Mouse (Mus musculus) hindbrain, embryonic 12.5 days (tissue): ENCODE results near the gene Bglap3. TPM values are rescaled to one million over a fixed set of nuclear protein-coding genes. Genes with fewer than 3 reads are reported as not detected.
"Not testable (repeated sequence)": the region's sequence is repeated elsewhere in the genome, so short reads cannot be mapped to it uniquely, and the experiment has no call there.

Experiments
- ATAC-seq: fragments of 200-750 bp; cut with Nextera tagmentation; 2 replicates; pipeline ENCODE4 v1.8.0; 2017; ENCODE audit warnings: moderate TSS enrichment; ENCODE audit not compliant: low FRiP score
- H3K27ac ChIP-seq: fragments of 300-500 bp; sonication (generic); 2 replicates; pipeline ENCODE4 v1.5.1; 2016; ENCODE audit warnings: mild to moderate bottlenecking
- H3K27me3 ChIP-seq: fragments of 300-500 bp; sonication (generic); 2 replicates; pipeline ENCODE4 v1.6.1; 2016; ENCODE audit warnings: mild to moderate bottlenecking
- H3K36me3 ChIP-seq: fragments of 300-500 bp; sonication (generic); 2 replicates; pipeline ENCODE4 v1.6.1; 2016; ENCODE audit warnings: mild to moderate bottlenecking
- H3K4me1 ChIP-seq: fragments of 300-500 bp; sonication (generic); 2 replicates; pipeline ENCODE4 v1.6.1; 2016
- H3K4me2 ChIP-seq: fragments of 300-500 bp; sonication (generic); replicated peaks from 2 replicates; pipeline ENCODE4 v1.6.1; 2016; ENCODE audit warnings: mild to moderate bottlenecking
- H3K4me3 ChIP-seq: fragments of 300-500 bp; sonication (generic); 2 replicates; pipeline ENCODE4 v1.5.1; 2016; ENCODE audit warnings: mild to moderate bottlenecking
- H3K9ac ChIP-seq: fragments of 300-500 bp; sonication (generic); 2 replicates; pipeline ENCODE4 v1.6.1; 2016; ENCODE audit warnings: mild to moderate bottlenecking, moderate library complexity
- H3K9me3 ChIP-seq: fragments of 300-500 bp; sonication (generic); replicated peaks from 2 replicates; pipeline ENCODE4 v1.6.1; 2016; ENCODE audit warnings: mild to moderate bottlenecking
- WGBS: fragments of 180-500 bp; shearing (Covaris S2); methylation state at CpG from one replicate; pipeline ENCODE4 v1.1.7; 2016; 5-methylcytosine and 5-hydroxymethylcytosine counted together
- polyA plus RNA-seq: library from polyadenylated mRNA; unstranded; fragments of >200 nt; fragmentation: Nextera tagmentation; extraction: Ambion mirVana; gene quantifications from 2 replicates; pipeline ENCODE4 v1.2.1, GENCODE M21; 2016

Bglap3 gene
- polyA plus RNA-seq, result not detected in 2 replicates

DNA sequence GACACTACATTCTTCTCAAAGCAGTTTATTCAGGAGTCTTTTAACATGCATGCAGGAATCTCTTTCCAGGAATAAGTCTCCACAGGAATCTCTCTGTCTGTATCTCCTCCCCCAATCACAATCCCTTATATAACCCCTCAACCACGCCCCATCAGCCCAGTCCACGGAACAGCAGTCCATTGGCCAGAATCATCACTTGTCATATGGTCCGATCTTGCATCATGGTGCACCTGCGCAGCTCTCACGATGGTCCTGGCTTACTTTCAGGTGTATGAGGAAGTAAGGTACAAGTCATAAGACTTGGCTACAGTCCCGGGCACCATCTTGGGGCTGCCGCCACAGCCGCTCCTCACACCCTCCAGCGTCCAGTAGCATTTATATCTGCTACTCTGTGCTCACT lies at the start of gene Bglap3:
Bglap3 (minus strand) TSS at position 101 of the 400 bp plus-strand sequence.
- 90% methylated on average over 9 of the region's 9 CpGs for WGBS
- not testable (repeated sequence) for H3K4me3 ChIP-seq, H3K27ac ChIP-seq, ATAC-seq, H3K4me2 ChIP-seq, H3K27me3 ChIP-seq, H3K9me3 ChIP-seq, H3K4me1 ChIP-seq, H3K36me3 ChIP-seq, H3K9ac ChIP-seq

DNA sequence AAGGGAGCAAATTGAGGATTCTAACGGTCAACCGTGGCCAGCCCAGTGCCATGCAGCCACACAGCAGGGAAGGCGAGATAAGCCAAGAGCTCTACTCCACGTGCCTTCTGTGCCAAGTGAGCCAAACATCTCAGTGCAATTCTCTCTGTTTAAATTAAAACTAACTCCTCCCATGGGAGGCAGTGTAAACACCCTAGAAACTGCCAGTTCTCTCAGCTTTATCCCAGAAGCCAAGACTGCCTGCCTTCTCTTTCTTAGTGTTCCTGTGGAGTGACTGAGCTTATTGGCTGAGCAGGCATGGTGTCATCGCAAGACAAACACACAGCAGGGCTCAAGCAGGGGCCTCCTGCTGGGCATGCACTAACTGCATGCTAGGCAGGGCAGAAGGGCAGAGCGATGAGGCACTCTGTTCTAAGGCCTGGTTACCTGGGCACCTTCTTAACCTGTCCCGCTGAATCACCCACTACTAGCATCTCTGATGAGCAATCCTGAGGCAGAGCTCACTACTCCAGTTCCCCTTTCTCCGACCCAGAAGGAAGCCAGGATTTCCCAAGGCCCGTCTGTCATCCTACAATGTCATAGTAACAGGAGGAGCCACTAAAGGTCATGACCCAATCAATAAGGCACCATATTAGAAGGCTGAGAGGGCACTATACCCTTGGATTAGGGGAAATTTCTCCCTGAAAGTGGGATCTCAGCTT lies 49.6 kb upstream of the Bglap3 start:
- ATAC-seq, result no peak
- WGBS, result 26% methylated on average over 9 of the region's 9 CpGs
- peaks cover 28% of the 10 kb centered on the region for H3K4me1 ChIP-seq
- H3K9me3 ChIP-seq, result no peaks in the 10 kb centered on the region
- H3K4me2 ChIP-seq, result no peak overlapping the region
- H3K27me3 ChIP-seq, result no peaks in the 10 kb centered on the region
- H3K36me3 ChIP-seq, result peaks cover 43% of the 10 kb centered on the region
- peak overlapping the region; percentile 13; the same call in 1 of the 2 replicates for H3K9ac ChIP-seq
- H3K4me3 ChIP-seq, result no peak overlapping the region
- H3K27ac ChIP-seq, result no peak overlapping the region

DNA sequence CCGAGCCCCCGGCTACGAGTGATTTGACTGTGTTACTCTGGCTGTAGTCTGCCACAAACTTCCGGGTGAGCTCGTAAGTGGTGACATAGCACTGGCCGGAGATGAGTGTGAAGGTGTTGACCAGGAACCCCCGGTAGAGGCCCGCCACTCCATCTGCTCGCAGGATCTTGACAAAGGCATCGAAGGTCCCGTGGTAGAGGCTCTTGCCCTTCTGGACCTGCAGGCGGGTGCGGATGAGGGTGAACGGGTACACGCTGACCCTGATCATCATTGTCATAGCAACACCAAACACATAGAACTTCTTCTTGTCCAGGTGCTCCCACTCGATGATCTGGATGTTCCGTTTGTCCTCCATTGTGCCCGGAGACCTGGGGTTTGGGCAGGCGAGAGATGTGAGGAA lies 48.2 kb upstream of the Bglap3 start:
- Histone ChIP-seq H3K27ac (no peak overlapping the region), H3K9me3 (no peaks in the 10 kb centered on the region), H3K27me3 (no peaks in the 10 kb centered on the region), H3K36me3 (peaks cover 52% of the 10 kb centered on the region), H3K4me2 (no peak overlapping the region), H3K4me1 (peaks cover 28% of the 10 kb centered on the region), H3K4me3 (no peak overlapping the region), H3K9ac (no peak overlapping the region)
- 96% methylated on average over 19 of the region's 19 CpGs for WGBS
- ATAC-seq, result no peak

DNA sequence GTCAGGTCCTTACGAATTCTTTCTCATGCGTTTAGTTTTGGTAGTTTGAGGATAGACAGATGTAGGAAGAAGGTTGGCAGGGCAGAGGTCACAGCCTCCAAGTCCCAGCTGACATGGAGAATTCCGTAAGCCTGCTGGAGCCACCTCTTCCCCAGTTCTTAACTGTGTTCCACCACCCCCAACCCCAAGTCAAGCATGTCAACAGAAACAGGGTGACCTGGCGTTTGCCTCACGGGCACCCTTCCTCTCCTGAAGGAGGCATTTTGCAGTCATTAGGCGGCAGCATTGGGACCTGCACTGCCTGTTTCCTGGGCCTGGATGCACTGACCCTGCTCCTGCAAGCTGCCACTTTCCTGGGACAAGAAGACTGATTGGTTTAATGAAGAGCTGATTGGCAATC lies 45.5 kb upstream of the Bglap3 start:
- Histone ChIP-seq H3K9ac (no peak overlapping the region), H3K36me3 (peaks cover 66% of the 10 kb centered on the region), H3K27me3 (no peaks in the 10 kb centered on the region), H3K27ac (no peak overlapping the region), H3K4me3 (no peak overlapping the region), H3K4me1 (peaks cover 14% of the 10 kb centered on the region), H3K9me3 (no peaks in the 10 kb centered on the region), H3K4me2 (no peak overlapping the region)
- no peak for ATAC-seq
- 87% methylated on average over 6 of the region's 6 CpGs for WGBS

DNA sequence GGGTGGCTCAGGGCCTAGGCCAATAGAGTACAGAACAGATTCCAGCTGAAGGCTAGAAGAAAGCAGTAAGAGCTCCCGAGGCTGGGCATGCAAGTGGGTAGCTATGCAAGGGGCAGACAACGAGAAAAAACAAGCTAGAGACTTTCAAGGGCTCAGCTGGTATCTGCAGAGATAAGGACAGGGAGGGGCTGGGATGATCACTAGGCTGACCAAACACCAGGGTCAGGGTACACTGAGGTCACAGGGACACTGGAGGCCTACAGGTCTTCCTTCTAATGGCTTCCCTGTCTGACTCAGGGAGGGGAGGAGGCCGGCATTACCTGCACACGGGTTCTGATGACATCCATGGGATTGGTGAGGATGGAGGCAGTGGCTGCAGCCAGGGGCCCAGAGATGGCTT lies 43.1 kb upstream of the Bglap3 start:
- Histone ChIP-seq H3K9ac (no peak overlapping the region), H3K4me2 (no peak overlapping the region), H3K4me3 (no peak overlapping the region), H3K9me3 (no peaks in the 10 kb centered on the region), H3K27me3 (no peaks in the 10 kb centered on the region), H3K4me1 (peaks cover 5% of the 10 kb centered on the region), H3K36me3 (peaks cover 73% of the 10 kb centered on the region), H3K27ac (no peak overlapping the region)
- 79% methylated on average over 4 of the region's 4 CpGs for WGBS
- ATAC-seq, result no peak

DNA sequence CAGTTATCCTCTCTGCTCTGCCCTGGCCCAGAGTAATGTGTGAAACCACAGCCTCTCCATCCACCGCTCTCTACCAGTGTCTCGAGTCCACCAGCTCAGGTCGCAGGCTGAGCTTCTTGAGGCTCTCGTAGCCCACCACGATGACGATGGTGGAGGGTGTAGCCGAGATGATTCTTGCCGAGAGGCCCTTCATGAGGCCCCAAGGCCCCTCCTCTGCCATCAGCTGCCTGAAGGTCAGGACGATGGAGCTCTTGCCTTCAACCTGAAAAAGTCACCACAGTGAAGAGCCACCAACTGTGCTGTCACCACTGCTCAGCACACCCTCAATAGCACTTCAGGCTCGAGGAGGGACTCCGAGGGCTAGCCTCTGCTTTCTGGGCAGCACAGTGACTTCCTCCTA lies 40.1 kb upstream of the Bglap3 start:
- ATAC-seq, result no peak
- WGBS, result 91% methylated on average over 11 of the region's 11 CpGs
- peaks cover 43% of the 10 kb centered on the region for H3K36me3 ChIP-seq
- no peak overlapping the region for H3K4me2 ChIP-seq
- H3K9ac ChIP-seq, result no peak overlapping the region
- H3K27ac ChIP-seq, result no peak overlapping the region
- no peaks in the 10 kb centered on the region for H3K27me3 ChIP-seq
- peaks cover 22% of the 10 kb centered on the region for H3K4me1 ChIP-seq
- no peaks in the 10 kb centered on the region for H3K9me3 ChIP-seq
- no peak overlapping the region for H3K4me3 ChIP-seq

DNA sequence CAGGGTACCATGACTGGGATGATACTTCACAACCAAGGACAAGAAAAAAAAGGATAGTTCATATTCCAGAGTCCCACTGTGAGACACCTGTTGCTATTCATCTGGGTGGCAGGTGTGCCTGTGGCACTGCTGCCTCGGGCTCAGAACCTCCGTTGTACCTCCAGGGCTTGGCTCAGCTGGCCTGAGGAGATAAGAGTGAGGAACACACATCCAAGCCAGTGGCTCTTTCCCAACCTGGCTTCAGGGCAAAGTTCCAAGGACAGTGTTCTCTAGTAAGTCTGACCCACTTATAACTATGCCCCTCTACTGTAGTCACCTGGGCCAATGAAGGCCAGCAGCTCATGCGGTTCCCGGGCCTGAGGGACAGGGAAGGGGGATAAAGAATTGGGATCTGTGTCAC lies 39.1 kb upstream of the Bglap3 start:
- Histone ChIP-seq H3K9ac (no peak overlapping the region), H3K36me3 (peaks cover 34% of the 10 kb centered on the region), H3K4me1 (peaks cover 22% of the 10 kb centered on the region), H3K27me3 (no peaks in the 10 kb centered on the region), H3K9me3 (no peaks in the 10 kb centered on the region), H3K27ac (no peak overlapping the region), H3K4me3 (no peak overlapping the region), H3K4me2 (no peak overlapping the region)
- WGBS, result 92% methylated on average over 4 of the region's 4 CpGs
- ATAC-seq, result no peak

DNA sequence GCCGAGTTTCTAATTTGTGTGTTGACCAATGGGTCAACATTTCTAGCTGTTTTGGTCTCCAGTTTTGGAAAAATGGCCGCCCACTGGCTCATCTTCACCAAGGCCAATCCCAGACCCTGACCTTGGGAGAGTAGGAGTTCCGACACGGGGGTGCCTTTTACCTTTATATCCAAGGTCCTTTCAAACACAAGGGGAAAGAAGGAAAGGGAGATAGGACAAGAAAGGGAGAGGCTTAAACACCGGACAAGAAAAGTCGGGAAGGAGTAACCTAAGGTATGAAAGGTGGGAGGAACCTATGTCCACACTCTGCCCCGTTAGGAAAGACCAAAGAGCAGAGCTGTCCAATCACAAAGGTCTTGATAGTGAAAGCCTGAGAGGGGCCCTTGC lies 38.1 kb upstream of the Bglap3 start:
- Histone ChIP-seq H3K4me3 (peak overlapping the region; percentile 75), H3K27me3 (no peaks in the 10 kb centered on the region), H3K9me3 (no peaks in the 10 kb centered on the region), H3K27ac (peak overlapping the region; percentile 85), H3K9ac (0 out of 2 replicates have a peak overlapping the region, but pooled peaks have one; percentile 86), H3K4me2 (peak overlapping the region; percentile 72), H3K36me3 (peaks cover 27% of the 10 kb centered on the region), H3K4me1 (peaks cover 22% of the 10 kb centered on the region)
- 34% methylated on average over 7 of the region's 7 CpGs for whole genome bisulfite sequencing
- no peak for ATAC-seq

DNA sequence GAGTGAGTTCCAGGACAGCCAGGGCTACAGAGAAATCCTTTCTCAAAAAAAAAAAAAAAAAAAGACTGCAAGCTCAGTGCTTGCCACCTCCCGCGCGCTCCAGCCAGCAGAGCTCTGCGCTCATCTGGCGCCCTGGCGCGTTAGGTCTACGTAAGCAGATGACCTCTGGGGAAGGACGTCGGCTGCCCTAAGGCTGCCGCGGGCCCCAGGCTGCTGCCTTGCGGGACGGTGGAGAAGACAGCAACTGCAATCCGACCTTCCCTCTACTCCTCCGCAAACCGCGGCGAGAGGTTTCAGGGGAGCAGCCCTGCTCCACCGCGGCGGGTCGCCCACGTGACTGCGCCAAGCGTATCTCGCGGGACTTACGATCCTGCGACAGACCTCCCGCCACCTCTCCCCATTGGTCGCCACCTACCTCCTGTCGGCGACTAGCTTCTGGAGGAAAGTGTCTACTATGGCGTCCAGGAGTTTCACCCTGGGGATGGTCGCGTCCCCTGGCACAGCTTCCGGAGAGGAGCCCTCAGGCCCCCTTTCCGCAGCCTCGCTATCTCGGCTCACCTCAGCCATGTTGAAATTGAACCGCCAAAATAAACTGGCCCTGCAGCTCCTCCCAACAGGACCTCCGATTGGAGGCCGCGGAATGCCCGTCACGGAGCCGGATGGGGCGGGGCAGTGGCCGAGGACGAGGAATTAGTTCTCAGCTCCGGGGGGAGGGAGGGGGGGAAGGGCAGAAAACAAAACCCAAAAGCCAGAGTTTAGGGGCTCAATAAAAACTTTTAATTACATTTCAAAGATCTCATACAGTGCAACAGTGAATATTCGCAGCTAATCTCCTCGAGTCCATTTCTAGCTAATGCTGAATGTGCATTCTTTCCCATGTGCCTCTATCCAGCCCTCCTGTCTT lies 37.5 kb upstream of the Bglap3 start, which contains the start of gene Pmf1:
Pmf1 (minus strand) TSS at position 591 of the 904 bp plus-strand sequence.
- Histone ChIP-seq H3K27ac (peak within 1 kb of the TSS; percentile 85), H3K9ac (peak within 1 kb of the TSS; percentile 86), H3K4me3 (peak within 1 kb of the TSS; percentile 75), H3K27me3 (no peaks in the 10 kb centered on the region), H3K4me2 (peak within 1 kb of the TSS; percentile 72), H3K4me1 (peaks cover 22% of the 10 kb centered on the region), H3K9me3 (no peaks in the 10 kb centered on the region), H3K36me3 (peaks cover 25% of the 10 kb centered on the region)
- ATAC-seq, result peak; percentile 91
- WGBS, result under 1% methylated on average over 54 of the region's 54 CpGs

DNA sequence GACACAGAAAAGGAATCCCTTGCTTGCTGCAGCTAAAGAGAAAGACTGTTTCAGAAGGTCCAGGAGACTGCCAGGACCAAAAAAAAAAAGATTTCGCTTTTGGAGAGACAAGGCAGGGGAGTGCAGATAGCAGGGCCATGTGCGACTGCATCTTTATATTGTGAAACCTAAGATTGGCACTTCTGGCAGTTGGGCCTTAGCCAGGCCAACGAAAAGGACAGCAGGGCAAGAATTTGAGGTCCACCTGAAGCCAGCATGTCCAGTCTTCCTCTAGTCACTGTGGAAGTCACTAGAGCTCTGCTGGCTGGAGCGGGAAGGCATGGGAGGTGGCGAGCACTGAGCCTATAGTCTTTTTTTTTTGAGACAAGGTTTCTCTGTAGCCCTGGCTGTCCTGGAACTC lies 36.4 kb upstream of the Bglap3 start:
- peak overlapping the region; percentile 72 for H3K4me2 ChIP-seq
- H3K27me3 ChIP-seq, result no peaks in the 10 kb centered on the region
- ATAC-seq, result no peak
- peak overlapping the region; percentile 75 for H3K4me3 ChIP-seq
- no peaks in the 10 kb centered on the region for H3K9me3 ChIP-seq
- H3K36me3 ChIP-seq, result peaks cover 24% of the 10 kb centered on the region
- H3K9ac ChIP-seq, result peak overlapping the region; percentile 86
- 61% methylated on average over 5 of the region's 5 CpGs for WGBS
- H3K4me1 ChIP-seq, result peaks cover 22% of the 10 kb centered on the region
- H3K27ac ChIP-seq, result no peak overlapping the region

DNA sequence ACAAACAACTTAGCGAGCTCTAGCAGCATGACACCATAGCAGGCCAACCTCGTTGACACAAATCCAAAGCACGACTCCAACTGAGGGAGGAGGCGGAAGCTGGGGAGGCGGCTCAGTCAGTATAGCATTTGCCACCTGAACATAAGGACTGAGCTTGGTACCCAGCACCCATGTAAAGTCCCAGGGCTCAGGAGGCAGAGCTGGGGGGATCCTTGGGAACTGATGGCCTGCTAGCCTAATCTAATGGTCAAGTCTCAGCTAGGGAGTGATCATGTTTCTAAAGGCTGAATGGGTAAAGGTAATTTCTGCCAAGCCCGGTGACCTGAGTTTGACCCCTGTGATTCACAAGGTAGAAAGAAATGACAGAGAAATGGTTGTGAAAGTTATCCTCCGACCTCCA lies 35.0 kb upstream of the Bglap3 start:
- Histone ChIP-seq H3K9me3 (no peaks in the 10 kb centered on the region), H3K27ac (no peak overlapping the region; the same call in 1 of the 2 replicates), H3K27me3 (no peaks in the 10 kb centered on the region), H3K4me3 (no peak overlapping the region), H3K9ac (no peak overlapping the region), H3K4me1 (peaks cover 22% of the 10 kb centered on the region), H3K4me2 (no peak overlapping the region), H3K36me3 (peaks cover 10% of the 10 kb centered on the region; the same call in 1 of the 2 replicates)
- ATAC-seq, result no peak
- WGBS, result 50% methylated on average over 7 of the region's 7 CpGs

DNA sequence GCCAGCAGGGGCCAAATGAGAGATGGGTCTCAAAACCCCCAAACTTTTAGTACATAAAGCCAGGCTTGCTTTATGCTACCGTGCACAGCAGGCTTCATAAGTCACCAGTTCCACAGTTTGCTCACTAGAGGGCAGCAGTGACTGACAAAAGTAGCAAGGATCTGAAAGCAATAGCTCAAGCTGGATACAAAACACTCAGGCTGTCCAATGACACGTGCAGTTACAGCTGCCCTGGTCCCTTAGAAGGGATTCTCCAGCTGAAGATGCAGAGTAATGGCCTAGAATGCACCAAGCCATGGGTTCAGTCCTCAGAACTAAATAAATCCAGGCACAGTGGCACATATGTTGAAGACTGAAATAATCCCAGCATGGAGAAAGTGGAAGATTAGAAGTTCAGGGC lies 34.5 kb upstream of the Bglap3 start:
- H3K4me1 ChIP-seq, result peaks cover 22% of the 10 kb centered on the region
- 2% methylated on average over 2 of the region's 2 CpGs for WGBS
- no peaks in the 10 kb centered on the region for H3K9me3 ChIP-seq
- H3K27ac ChIP-seq, result no peak overlapping the region; the same call in 1 of the 2 replicates
- no peak overlapping the region for H3K4me2 ChIP-seq
- no peak overlapping the region for H3K9ac ChIP-seq
- H3K27me3 ChIP-seq, result no peaks in the 10 kb centered on the region
- peak; percentile 17; the same call in 1 of the 2 replicates for ATAC-seq
- peaks cover 6% of the 10 kb centered on the region; the same call in 1 of the 2 replicates for H3K36me3 ChIP-seq
- no peak overlapping the region for H3K4me3 ChIP-seq
